Mouse (Mus musculus): ENCODE measurements around the gene Irgq. TPM values are rescaled to one million over a fixed set of nuclear protein-coding genes. Genes with fewer than 3 reads are reported as not detected.
"Not testable (repeated sequence)": the region's sequence is repeated elsewhere in the genome, so short reads cannot be mapped to it uniquely, and the experiment has no call there.

The Irgq gene
- polyA plus RNA-seq, 1 experiment from 2014 or later: 10.8 TPM

GRCm38 (mm10) chr7:24500929-24501328 lies 29.6 kb upstream of the Irgq start:
- no peak for ATAC-seq (ENCODE audit: insufficient number of reproducible peaks, insufficient read depth, low FRiP score, low TSS enrichment, low read depth)
- peaks cover 64% of the 10 kb centered on the region for H3K27me3 ChIP-seq
- 33% methylated on average over 7 of the region's 7 CpGs for WGBS
- H3K36me3 ChIP-seq: peaks cover 4% of the 10 kb centered on the region; the same call in 1 of the 2 replicates
- H3K4me2 ChIP-seq: no peak overlapping the region
- H3K4me1 ChIP-seq (replicated peaks): peaks cover 34% of the 10 kb centered on the region
- no peak overlapping the region for H3K9ac ChIP-seq (replicated peaks)
- H3K9me3 ChIP-seq: 0 out of 2 replicates have a peak, but pooled peaks cover 4% of the 10 kb centered on the region
- no peak overlapping the region for H3K27ac ChIP-seq
- no peak overlapping the region for H3K4me3 ChIP-seq (replicated peaks)

DNA sequence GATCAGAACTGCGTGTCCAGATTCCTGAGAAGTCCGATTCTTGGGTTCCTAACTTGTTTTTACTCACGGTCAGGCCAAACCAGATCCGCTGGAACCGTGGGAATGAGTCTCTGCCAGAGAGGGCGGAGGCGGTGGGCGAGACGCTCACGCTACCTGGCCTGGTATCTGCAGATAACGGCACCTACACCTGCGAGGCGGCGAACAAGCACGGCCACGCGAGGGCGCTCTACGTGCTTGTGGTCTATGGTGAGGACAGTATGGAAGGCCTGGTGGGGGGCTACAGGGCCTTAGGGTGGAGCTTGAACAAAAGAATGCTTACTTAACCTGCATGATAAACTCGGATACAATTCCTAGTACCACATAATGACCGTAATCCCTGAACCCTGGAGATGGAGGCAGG lies 29.0 kb upstream of the Irgq start:
- Histone ChIP-seq H3K9me3 (0 out of 2 replicates have a peak, but pooled peaks cover 4% of the 10 kb centered on the region), H3K4me3 (replicated peaks) (no peak overlapping the region), H3K9ac (replicated peaks) (no peak overlapping the region), H3K36me3 (peaks cover 4% of the 10 kb centered on the region; the same call in 1 of the 2 replicates), H3K27ac (no peak overlapping the region), H3K27me3 (peaks cover 64% of the 10 kb centered on the region), H3K4me2 (no peak overlapping the region), H3K4me1 (replicated peaks) (peaks cover 36% of the 10 kb centered on the region)
- ATAC-seq (ENCODE audit: insufficient number of reproducible peaks, insufficient read depth, low FRiP score, low TSS enrichment, low read depth): no peak
- 42% methylated on average over 21 of the region's 21 CpGs for WGBS

DNA sequence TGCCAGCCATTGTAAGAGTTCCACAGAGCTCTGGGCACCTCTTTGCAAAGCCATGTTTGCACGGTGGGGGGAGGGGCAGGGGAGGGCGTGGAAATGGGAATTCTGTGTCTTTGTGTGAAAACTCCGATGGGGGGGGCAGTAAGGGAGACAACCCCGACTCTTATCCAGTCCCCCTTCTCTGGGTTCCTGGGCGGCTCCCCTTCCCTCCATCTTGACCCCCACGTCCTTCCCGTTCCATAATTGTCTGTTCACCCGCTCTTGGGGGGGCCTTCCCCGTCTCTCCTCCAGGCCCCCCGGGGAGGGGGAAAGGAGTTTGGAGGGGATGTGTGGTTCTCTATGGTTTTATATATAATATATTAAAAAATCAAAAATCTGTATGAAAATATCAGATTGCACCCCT lies 26.5 kb upstream of the Irgq start:
- 14% methylated on average over 10 of the region's 10 CpGs for WGBS
- Histone ChIP-seq H3K27ac (no peak overlapping the region), H3K9me3 (0 out of 2 replicates have a peak, but pooled peaks cover 4% of the 10 kb centered on the region), H3K36me3 (peaks cover 4% of the 10 kb centered on the region; the same call in 1 of the 2 replicates), H3K4me2 (peak overlapping the region; percentile 30), H3K4me1 (replicated peaks) (peaks cover 43% of the 10 kb centered on the region), H3K4me3 (replicated peaks) (no peak overlapping the region), H3K27me3 (peaks cover 48% of the 10 kb centered on the region), H3K9ac (replicated peaks) (no peak overlapping the region)
- no peak for ATAC-seq (ENCODE audit: insufficient number of reproducible peaks, insufficient read depth, low FRiP score, low TSS enrichment, low read depth)

DNA sequence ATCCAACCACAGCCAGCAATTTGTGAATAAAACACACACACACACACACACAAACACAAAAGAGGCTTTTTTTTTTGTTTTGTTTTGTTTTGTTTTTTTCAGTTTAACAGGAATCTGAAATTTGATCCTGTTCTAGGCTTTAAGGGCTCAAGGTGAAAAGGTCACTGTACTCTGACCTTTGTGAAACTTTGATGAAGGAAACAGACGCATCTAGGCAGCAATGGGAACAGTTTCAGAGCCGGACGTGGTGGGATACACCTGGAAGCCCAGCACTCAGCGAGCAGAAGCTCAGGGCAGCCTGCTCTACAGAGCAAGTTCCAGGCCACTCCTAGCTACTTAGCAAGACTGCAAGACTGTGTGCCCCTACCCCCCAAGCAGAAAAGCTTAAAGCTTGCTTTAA lies 25.6 kb upstream of the Irgq start:
- Histone ChIP-seq H3K36me3 (peaks cover 4% of the 10 kb centered on the region; the same call in 1 of the 2 replicates), H3K4me2 (peak overlapping the region; percentile 30; the same call in 1 of the 2 replicates), H3K4me1 (replicated peaks) (peaks cover 38% of the 10 kb centered on the region), H3K27me3 (peaks cover 39% of the 10 kb centered on the region), H3K4me3 (replicated peaks) (no peak overlapping the region), H3K9ac (replicated peaks) (no peak overlapping the region), H3K27ac (no peak overlapping the region), H3K9me3 (0 out of 2 replicates have a peak, but pooled peaks cover 4% of the 10 kb centered on the region)
- no peak for ATAC-seq (ENCODE audit: insufficient number of reproducible peaks, insufficient read depth, low FRiP score, low TSS enrichment, low read depth)
- WGBS: 5% methylated on average over 4 of the region's 4 CpGs

- Histone ChIP-seq H3K9me3 (0 out of 2 replicates have a peak, but pooled peaks cover 4% of the 10 kb centered on the region), H3K9ac (replicated peaks) (no peak overlapping the region), H3K36me3 (peaks cover 5% of the 10 kb centered on the region; the same call in 1 of the 2 replicates), H3K4me1 (replicated peaks) (peaks cover 31% of the 10 kb centered on the region), H3K4me3 (replicated peaks) (peak overlapping the region; percentile 63; the same call in 1 of the 2 replicates), H3K27ac (peak overlapping the region; percentile 99), H3K27me3 (peaks cover 32% of the 10 kb centered on the region), H3K4me2 (peak overlapping the region; percentile 77)
- no peak for ATAC-seq (ENCODE audit: insufficient number of reproducible peaks, insufficient read depth, low FRiP score, low TSS enrichment, low read depth)
- WGBS: 15% methylated on average over 15 of the region's 15 CpGs
Measured at GRCm38 (mm10) chr7:24505447-24506064, 24.9 kb upstream of the Irgq start.

DNA sequence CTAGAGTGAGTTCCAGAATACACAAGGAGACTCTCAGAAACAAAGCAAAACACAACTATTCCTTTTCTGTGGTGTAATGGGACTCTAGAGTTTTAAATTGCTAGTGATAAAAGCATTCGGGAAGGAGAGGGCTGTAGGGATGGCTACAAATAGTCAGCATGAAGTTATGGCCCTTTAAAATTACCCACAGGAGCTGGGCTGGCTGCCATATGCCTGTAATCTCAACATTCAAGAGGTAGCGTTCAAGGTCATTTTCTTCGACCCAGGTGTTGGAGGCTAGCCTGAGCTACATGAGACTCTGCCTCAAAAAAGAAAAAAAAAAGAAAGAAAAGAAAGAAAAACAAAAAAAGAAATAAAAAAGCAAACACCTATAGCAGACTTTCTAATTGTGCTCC lies 24.4 kb upstream of the Irgq start:
- H3K9ac ChIP-seq (replicated peaks): peak overlapping the region; percentile 90; the same call in 1 of the 2 replicates
- 5% methylated on average over 3 of the region's 3 CpGs for WGBS

DNA sequence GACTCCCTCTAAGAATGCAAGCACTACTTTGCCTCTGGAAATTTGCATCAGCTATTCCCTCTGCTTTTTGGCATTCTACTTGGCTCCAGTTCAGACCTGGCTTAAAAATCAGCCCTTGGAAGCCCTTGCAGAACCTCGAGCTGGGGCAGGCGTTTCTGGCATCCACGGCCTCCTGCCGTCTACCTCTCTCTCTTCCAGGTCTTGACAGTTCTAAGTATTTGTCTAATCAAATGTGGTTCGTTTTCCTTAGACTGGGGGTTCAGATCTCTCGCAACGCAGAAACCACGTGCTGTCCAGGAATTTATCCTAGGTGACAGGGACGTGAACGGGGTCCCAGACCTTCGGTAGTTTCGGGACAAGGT lies 24.0 kb upstream of the Irgq start:
- WGBS: under 1% methylated on average over 12 of the region's 12 CpGs
- Histone ChIP-seq H3K27me3 (peaks cover 23% of the 10 kb centered on the region; the same call in 1 of the 2 replicates), H3K36me3 (peaks cover 10% of the 10 kb centered on the region), H3K27ac (peak overlapping the region; percentile 99), H3K9ac (replicated peaks) (peak overlapping the region; percentile 90), H3K9me3 (no peaks in the 10 kb centered on the region), H3K4me1 (replicated peaks) (peaks cover 30% of the 10 kb centered on the region), H3K4me3 (replicated peaks) (peak overlapping the region; percentile 63), H3K4me2 (peak overlapping the region; percentile 77)
- 0 out of 2 replicates have a peak, but pooled peaks have one; percentile 1 for ATAC-seq (ENCODE audit: insufficient number of reproducible peaks, insufficient read depth, low FRiP score, low TSS enrichment, low read depth)

More for the DNA sequence above, 24.4 kb upstream of the Irgq start:
- peaks cover 30% of the 10 kb centered on the region for H3K4me1 ChIP-seq (replicated peaks)
- peaks cover 7% of the 10 kb centered on the region; the same call in 1 of the 2 replicates for H3K36me3 ChIP-seq
- H3K4me2 ChIP-seq: peak overlapping the region; percentile 77
- no peaks in the 10 kb centered on the region for H3K9me3 ChIP-seq
- H3K4me3 ChIP-seq (replicated peaks): peak overlapping the region; percentile 63
- no peak for ATAC-seq (ENCODE audit: insufficient number of reproducible peaks, insufficient read depth, low FRiP score, low TSS enrichment, low read depth)
- H3K27me3 ChIP-seq: peaks cover 27% of the 10 kb centered on the region
- peak overlapping the region; percentile 99 for H3K27ac ChIP-seq

GRCm38 (mm10) chr7:24506838-24507725 lies 23.4 kb upstream of the Irgq start, which contains the start of gene Zfp428:
TSS of gene Zfp428 (plus strand) at chr7:24507006.
- Histone ChIP-seq H3K27ac (peak within 1 kb of the TSS; percentile 99), H3K4me3 (replicated peaks) (peak within 1 kb of the TSS; percentile 63), H3K27me3 (peaks cover 18% of the 10 kb centered on the region; the same call in 1 of the 2 replicates), H3K9ac (replicated peaks) (peak within 1 kb of the TSS; percentile 90), H3K4me1 (replicated peaks) (peaks cover 30% of the 10 kb centered on the region), H3K4me2 (peak within 1 kb of the TSS; percentile 77), H3K9me3 (no peaks in the 10 kb centered on the region), H3K36me3 (peaks cover 16% of the 10 kb centered on the region)
- peak; percentile 84 for ATAC-seq (ENCODE audit: insufficient number of reproducible peaks, insufficient read depth, low FRiP score, low TSS enrichment, low read depth)
- WGBS: under 1% methylated on average over 84 of the region's 84 CpGs

DNA sequence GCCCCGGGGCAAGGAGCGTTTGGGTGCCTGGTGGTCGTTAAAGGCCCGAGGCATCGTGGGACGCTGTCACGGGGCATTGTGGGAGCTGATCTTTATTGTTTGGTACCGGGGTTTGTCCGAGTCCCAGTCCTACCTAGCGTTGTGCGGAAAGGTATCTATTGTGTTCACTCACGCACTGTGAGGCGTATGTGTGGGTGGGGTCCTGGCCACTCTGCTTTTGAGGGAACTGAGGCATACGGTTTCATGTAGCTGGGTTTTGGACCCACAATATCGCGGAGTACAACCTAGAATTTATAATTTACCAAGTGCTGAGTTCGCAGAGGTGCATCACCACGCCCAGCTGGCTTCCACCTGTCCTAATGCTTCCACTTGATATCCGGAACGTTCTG lies 22.8 kb upstream of the Irgq start:
- Histone ChIP-seq H3K27me3 (peaks cover 12% of the 10 kb centered on the region; the same call in 1 of the 2 replicates), H3K36me3 (peaks cover 23% of the 10 kb centered on the region), H3K27ac (peak overlapping the region; percentile 99), H3K4me2 (peak overlapping the region; percentile 77), H3K4me1 (replicated peaks) (peaks cover 30% of the 10 kb centered on the region), H3K9ac (replicated peaks) (peak overlapping the region; percentile 90), H3K4me3 (replicated peaks) (peak overlapping the region; percentile 63), H3K9me3 (no peaks in the 10 kb centered on the region)
- ATAC-seq (ENCODE audit: insufficient number of reproducible peaks, insufficient read depth, low FRiP score, low TSS enrichment, low read depth): no peak; the same call in none of the 2 replicates
- WGBS: under 1% methylated on average over 20 of the region's 20 CpGs

DNA sequence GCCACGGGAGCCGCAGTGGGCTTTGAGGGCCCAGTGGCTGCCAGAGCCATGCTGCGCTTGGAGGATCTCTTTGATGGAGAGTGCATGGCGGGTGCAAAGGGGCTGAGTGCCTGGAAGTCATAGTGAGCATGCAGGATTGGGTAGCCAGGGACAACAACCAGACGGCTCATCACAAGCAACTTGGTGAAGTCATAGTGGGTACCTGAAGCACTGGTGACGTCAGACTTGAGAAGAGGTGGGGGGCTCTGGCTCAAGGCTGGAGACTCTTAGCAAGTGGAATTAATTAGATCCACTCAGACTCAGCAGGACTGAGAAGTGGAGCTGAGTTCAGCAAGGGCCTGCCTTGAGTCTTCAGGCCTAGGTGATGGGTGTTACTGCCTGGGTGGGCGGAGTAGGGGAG lies 18.1 kb upstream of the Irgq start, which contains the start of gene AC161166.1:
AC161166.1 (minus strand) TSS at position 101 of the 400 bp plus-strand sequence.
- Histone ChIP-seq H3K9ac (replicated peaks) (no peak within 1 kb of the TSS), H3K4me2 (no peak within 1 kb of the TSS), H3K9me3 (no peaks in the 10 kb centered on the region), H3K36me3 (peaks cover 67% of the 10 kb centered on the region), H3K4me3 (replicated peaks) (no peak within 1 kb of the TSS), H3K27ac (peak within 1 kb of the TSS; percentile 12; the same call in 1 of the 2 replicates), H3K4me1 (replicated peaks) (peaks cover 7% of the 10 kb centered on the region), H3K27me3 (no peaks in the 10 kb centered on the region)
- WGBS: 90% methylated on average over 7 of the region's 7 CpGs
- no peak for ATAC-seq (ENCODE audit: insufficient number of reproducible peaks, insufficient read depth, low FRiP score, low TSS enrichment, low read depth)

DNA sequence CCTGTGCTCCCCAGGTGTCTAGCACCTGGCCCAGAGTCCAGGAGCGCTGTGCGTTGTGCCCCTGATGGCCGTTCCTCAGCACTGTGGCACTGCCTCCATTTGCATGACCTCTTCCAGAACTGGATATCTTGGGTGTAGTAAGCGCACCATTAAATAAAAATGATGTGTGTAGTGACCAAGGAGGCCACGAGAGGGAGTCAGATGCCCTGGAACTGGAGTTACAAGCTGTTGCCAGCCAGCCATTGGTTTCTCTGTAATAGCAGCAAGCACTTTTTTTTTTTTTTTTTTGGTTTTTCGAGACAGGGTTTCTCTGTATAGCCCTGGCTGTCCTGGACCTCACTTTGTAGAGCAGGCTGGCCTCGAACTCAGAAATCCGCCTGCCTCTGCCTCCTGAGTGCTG lies 14.2 kb upstream of the Irgq start:
- not testable (repeated sequence) for H3K4me2 ChIP-seq; H3K4me1 ChIP-seq (replicated peaks); ATAC-seq (ENCODE audit: insufficient number of reproducible peaks, insufficient read depth, low FRiP score, low TSS enrichment, low read depth); H3K27ac ChIP-seq; H3K9ac ChIP-seq (replicated peaks); H3K27me3 ChIP-seq; H3K4me3 ChIP-seq (replicated peaks); H3K9me3 ChIP-seq
- peaks cover 63% of the 10 kb centered on the region for H3K36me3 ChIP-seq
- 71% methylated on average over 8 of the region's 8 CpGs for WGBS
